22 mouse cellular contexts compared by ENCODE assay signal in the genomic region with DNA sequence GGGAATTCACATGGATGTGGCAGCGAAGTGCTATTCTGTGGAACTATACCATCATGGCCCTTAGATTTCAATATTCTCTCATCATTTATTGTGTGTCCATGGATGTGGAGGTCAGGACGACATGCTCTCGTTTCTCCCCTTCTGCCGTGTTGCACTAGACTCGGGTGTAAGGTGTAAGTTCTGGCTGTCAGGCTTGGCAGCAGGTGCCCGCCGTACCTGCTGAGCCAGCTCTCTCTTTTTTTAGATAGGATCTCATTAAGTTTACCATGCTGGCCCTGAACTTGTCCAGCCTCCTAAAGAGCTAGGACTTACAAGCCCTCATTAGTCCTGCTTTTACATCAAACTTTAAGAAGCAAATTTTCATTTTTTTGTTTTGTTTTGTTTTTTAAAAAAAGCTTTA. TPM values are rescaled to one million over a fixed set of nuclear protein-coding genes. Genes with fewer than 3 reads are reported as not detected.
DNase-seq lines count a peak whose midpoint lies in the region; TF ChIP-seq lines count a peak whose summit lies in the region.
"Had no signal": no experiment of that assay in that cellular context is flagged by ENCODE, and none has a peak within 500 bp of the region (broad histone marks: within the 10 kb centered on the region; RNA-seq: fewer than 3 reads in every experiment).

No protein-coding gene starts in this region.

- H3K4me3 ChIP-seq in gastrocnemius, adult 2 months: peak overlapping the region; percentile 49
- H3K4me3 ChIP-seq: embryonic facial prominence, embryonic 13.5 days; embryonic facial prominence, embryonic 15.5 days; erythroblast, embryonic 14.5 days; forebrain, embryonic 10.5 days; forebrain, embryonic 12.5 days had no signal

- H3K27ac ChIP-seq in gastrocnemius, adult 2 months: peak overlapping the region; percentile 90
- H3K27ac ChIP-seq: embryonic facial prominence, embryonic 13.5 days; embryonic facial prominence, embryonic 15.5 days; forebrain, embryonic 10.5 days; forebrain, embryonic 12.5 days had no signal

- no peak for TF ChIP-seq CTCF in gastrocnemius, adult 2 months (IDR thresholded peaks at IDR 0.05)

- DNase-seq in gastrocnemius, adult 2 months: peak; percentile 74
- no peak for DNase-seq in gastrocnemius, postnatal 10 days
- peak; percentile 37 for DNase-seq in gastrocnemius, postnatal 25 days
- DNase-seq in gastrocnemius, postnatal 14 days: no peak
- no peak for DNase-seq in layer of hippocampus, postnatal 10 days (ENCODE audit: low spot score in 2 of 2)
- DNase-seq: adrenal gland, adult 2 months; adrenal gland, postnatal 10 days; adrenal gland, postnatal 25 days; cerebellum, adult 11 months; cerebellum, adult 18-20 months; cerebellum, adult 8-10 months; cerebellum, adult 9-11 months; cerebellum, postnatal 14 days; cerebellum, postnatal 36 days; embryo, embryonic 11 days had no signal

- intact Hi-C loops in gastrocnemius, adult 2 months (cut with DNase I): no loop called here
- intact Hi-C loops in gastrocnemius, postnatal 14 days (cut with DNase I; ENCODE audit: low total_unique reads): no loop called here

RNA-seq across cellular contexts. Expression of gene Terf2, which starts 5.8 kb away (rescaled TPM):
- total RNA-seq in gastrocnemius, adult 2 months (2021): 10 to 100 TPM; 14.7 to 15.1 TPM
- total RNA-seq in gastrocnemius, postnatal 10 days (2021): 10 to 100 TPM; 15.0 to 22.1 TPM
- total RNA-seq in gastrocnemius, postnatal 25 days (2021): 10 to 100 TPM; 10.2 to 10.9 TPM
- 10 to 100 TPM; 10.1 to 15.9 TPM for total RNA-seq in gastrocnemius, postnatal 14 days (2021)
- 10 to 100 TPM; 36.0 to 36.6 TPM for total RNA-seq in layer of hippocampus, postnatal 10 days (2021)

RNA-seq across cellular contexts. Expression of gene Tmed6, which starts 25.1 kb away (rescaled TPM):
- not detected for total RNA-seq in gastrocnemius, adult 2 months (2021)
- total RNA-seq in gastrocnemius, postnatal 10 days (2021): not detected
- total RNA-seq in gastrocnemius, postnatal 25 days (2021): not detected
- total RNA-seq in gastrocnemius, postnatal 14 days (2021): not detected
- not detected for total RNA-seq in layer of hippocampus, postnatal 10 days (2021)
- total RNA-seq: adrenal gland, adult 2 months; adrenal gland, postnatal 10 days; adrenal gland, postnatal 25 days; common myeloid progenitor, adult 5-6 weeks; MEL had no signal

RNA-seq across cellular contexts. Expression of gene Nip7, which starts 33.9 kb away (rescaled TPM):
- total RNA-seq in gastrocnemius, adult 2 months (2021): 10 to 100 TPM; 19.3 to 20.7 TPM
- 10 to 100 TPM; 34.1 TPM for total RNA-seq in gastrocnemius, postnatal 10 days (2021)
- 10 to 100 TPM; 14.7 to 18.5 TPM for total RNA-seq in gastrocnemius, postnatal 25 days (2021)
- 10 to 100 TPM; 18.3 to 24.7 TPM for total RNA-seq in gastrocnemius, postnatal 14 days (2021)
- total RNA-seq in layer of hippocampus, postnatal 10 days (2021): 10 to 100 TPM; 57.3 to 66.3 TPM

RNA-seq across cellular contexts. Expression of gene Cog8, which starts 34.0 kb away (rescaled TPM):
- total RNA-seq in gastrocnemius, adult 2 months (2021): 10 to 100 TPM; 18.7 to 20.3 TPM
- 10 to 100 TPM; 15.8 to 17.4 TPM for total RNA-seq in gastrocnemius, postnatal 10 days (2021)
- total RNA-seq in gastrocnemius, postnatal 25 days (2021): 10 to 100 TPM; 15.8 to 17.6 TPM
- total RNA-seq in gastrocnemius, postnatal 14 days (2021): 10 to 100 TPM; 16.9 to 17.7 TPM
- 10 to 100 TPM; 24.9 to 27.8 TPM for total RNA-seq in layer of hippocampus, postnatal 10 days (2021)

RNA-seq across cellular contexts. Expression of gene Pdf, which starts 42.1 kb away (rescaled TPM):
- total RNA-seq in gastrocnemius, adult 2 months (2021): 10 to 100 TPM; 38.6 to 44.0 TPM
- 10 to 100 TPM; 29.0 to 35.5 TPM for total RNA-seq in gastrocnemius, postnatal 10 days (2021)
- 10 to 100 TPM; 35.7 to 39.8 TPM for total RNA-seq in gastrocnemius, postnatal 25 days (2021)
- total RNA-seq in gastrocnemius, postnatal 14 days (2021): 10 to 100 TPM; 35.3 to 36.0 TPM
- 10 to 100 TPM; 23.6 to 27.6 TPM for total RNA-seq in layer of hippocampus, postnatal 10 days (2021)

Comparison
In these comparisons a context has a peak if more than half of its experiments do, and no peak if none do; other contexts are left out.
1. DNase-seq: peak in gastrocnemius, adult 2 months (single experiment) and gastrocnemius, postnatal 25 days (single experiment); none in gastrocnemius, postnatal 10 days (single experiment), gastrocnemius, postnatal 14 days (single experiment) and layer of hippocampus, postnatal 10 days (0 of 2).